Mouse (Mus musculus): Measurements from ENCODE around the gene Ephb1. TPM values are rescaled to one million over a fixed set of nuclear protein-coding genes. Genes with fewer than 3 reads are reported as not detected.

The Ephb1 gene
- total and polyA plus RNA-seq, 2 experiments = under 0.01 to 0.05 TPM

GRCm38 (mm10) chr9:101897851-101898250, 456.6 kb downstream of the Ephb1 start:
- H3K27ac ChIP-seq (replicated peaks; ENCODE audit: insufficient read depth, low read depth, low read length) = no peak overlapping the region
- 97% methylated on average over 1 of the region's 1 CpGs for WGBS
- no peak for DNase-seq (ENCODE audit: extremely low read depth, low read depth, low spot score)
- H3K79me2 ChIP-seq (ENCODE audit: control insufficient read depth, insufficient read depth, low read length) = no peaks in the 10 kb centered on the region
- H3K4me3 ChIP-seq (ENCODE audit: insufficient read depth, low read depth, low read length) = no peak overlapping the region
- no peak overlapping the region for H3K9ac ChIP-seq (ENCODE audit: low read depth, low read length)
- H3K4me1 ChIP-seq (ENCODE audit: control insufficient read depth, insufficient read depth, low read length) = no peaks in the 10 kb centered on the region
- H3K27me3 ChIP-seq (ENCODE audit: control insufficient read depth, insufficient read depth, low read length) = no peaks in the 10 kb centered on the region
- H3K36me3 ChIP-seq (ENCODE audit: control insufficient read depth, insufficient read depth, low read length) = no peaks in the 10 kb centered on the region
- TF ChIP-seq CTCF (IDR thresholded peaks at IDR 0.05; ENCODE audit: low read depth, low read length) (no peak), POLR2A (IDR thresholded peaks at IDR 0.05; ENCODE audit: extremely low read depth, insufficient read depth, low read length) (no peak)

GRCm38 (mm10) chr9:101883295-101883694, 471.2 kb downstream of the Ephb1 start:
- no peaks in the 10 kb centered on the region for H3K36me3 ChIP-seq (ENCODE audit: control insufficient read depth, insufficient read depth, low read length)
- 41% methylated on average over 2 of the region's 2 CpGs for WGBS
- H3K27me3 ChIP-seq (ENCODE audit: control insufficient read depth, insufficient read depth, low read length) = no peaks in the 10 kb centered on the region
- DNase-seq (ENCODE audit: extremely low read depth, low read depth, low spot score) = no peak
- H3K9ac ChIP-seq (ENCODE audit: low read depth, low read length) = no peak overlapping the region
- no peak overlapping the region for H3K27ac ChIP-seq (replicated peaks; ENCODE audit: insufficient read depth, low read depth, low read length)
- no peak overlapping the region for H3K4me3 ChIP-seq (ENCODE audit: insufficient read depth, low read depth, low read length)
- no peak for TF ChIP-seq POLR2A (IDR thresholded peaks at IDR 0.05; ENCODE audit: extremely low read depth, insufficient read depth, low read length)
- TF ChIP-seq CTCF (IDR thresholded peaks at IDR 0.05; ENCODE audit: low read depth, low read length) = no peak
- no peaks in the 10 kb centered on the region for H3K4me1 ChIP-seq (ENCODE audit: control insufficient read depth, insufficient read depth, low read length)
- no peaks in the 10 kb centered on the region for H3K79me2 ChIP-seq (ENCODE audit: control insufficient read depth, insufficient read depth, low read length)

GRCm38 (mm10) chr9:101877109-101877987, 477.1 kb downstream of the Ephb1 start:
- H3K9ac ChIP-seq (ENCODE audit: low read depth, low read length) = no peak overlapping the region
- no peak overlapping the region for H3K4me3 ChIP-seq (ENCODE audit: insufficient read depth, low read depth, low read length)
- no peaks in the 10 kb centered on the region for H3K4me1 ChIP-seq (ENCODE audit: control insufficient read depth, insufficient read depth, low read length)
- H3K36me3 ChIP-seq (ENCODE audit: control insufficient read depth, insufficient read depth, low read length) = no peaks in the 10 kb centered on the region
- TF ChIP-seq POLR2A (IDR thresholded peaks at IDR 0.05; ENCODE audit: extremely low read depth, insufficient read depth, low read length) (no peak), CTCF (IDR thresholded peaks at IDR 0.05; ENCODE audit: low read depth, low read length) (no peak)
- 64% methylated on average over 11 of the region's 11 CpGs for WGBS
- no peaks in the 10 kb centered on the region for H3K27me3 ChIP-seq (ENCODE audit: control insufficient read depth, insufficient read depth, low read length)
- H3K79me2 ChIP-seq (ENCODE audit: control insufficient read depth, insufficient read depth, low read length) = no peaks in the 10 kb centered on the region
- H3K27ac ChIP-seq (replicated peaks; ENCODE audit: insufficient read depth, low read depth, low read length) = no peak overlapping the region
- no peak for DNase-seq (ENCODE audit: extremely low read depth, low read depth, low spot score)

GRCm38 (mm10) chr9:101875306-101875705, 479.2 kb downstream of the Ephb1 start:
- no peak overlapping the region for H3K4me3 ChIP-seq (ENCODE audit: insufficient read depth, low read depth, low read length)
- DNase-seq (ENCODE audit: extremely low read depth, low read depth, low spot score) = no peak
- 87% methylated on average over 1 of the region's 1 CpGs for WGBS

More at GRCm38 (mm10) chr9:101875306-101875705, 479.2 kb downstream of the Ephb1 start:
- TF ChIP-seq CTCF (IDR thresholded peaks at IDR 0.05; ENCODE audit: low read depth, low read length) = no peak
- no peak for TF ChIP-seq POLR2A (IDR thresholded peaks at IDR 0.05; ENCODE audit: extremely low read depth, insufficient read depth, low read length)
- H3K79me2 ChIP-seq (ENCODE audit: control insufficient read depth, insufficient read depth, low read length) = no peaks in the 10 kb centered on the region
- H3K4me1 ChIP-seq (ENCODE audit: control insufficient read depth, insufficient read depth, low read length) = no peaks in the 10 kb centered on the region
- H3K36me3 ChIP-seq (ENCODE audit: control insufficient read depth, insufficient read depth, low read length) = no peaks in the 10 kb centered on the region
- no peak overlapping the region for H3K27ac ChIP-seq (replicated peaks; ENCODE audit: insufficient read depth, low read depth, low read length)
- H3K27me3 ChIP-seq (ENCODE audit: control insufficient read depth, insufficient read depth, low read length) = no peaks in the 10 kb centered on the region
- H3K9ac ChIP-seq (ENCODE audit: low read depth, low read length) = no peak overlapping the region

Other genes starting within 250 kb of the Ephb1 start
- gene Ky, start 151.1 kb upstream of the Ephb1 start, total RNA-seq (2014; rRNA removed) = under 0.01 TPM in 1 of 2 replicates, not detected in the other
- not detected in 2 replicates for gene Ky, start 151.1 kb upstream of the Ephb1 start, polyA plus RNA-seq (2012; rRNA removed)